Mouse (Mus musculus) erythroblast, embryonic 14.5 days (primary cell): ENCODE measurements around the gene Smyd2. TPM values are rescaled to one million over a fixed set of nuclear protein-coding genes. Genes with fewer than 3 reads are reported as not detected.

Source experiments
- H3K27me3 ChIP-seq: 2 replicates; pipeline ENCODE4 v1.6.1; 2012; ENCODE audit warnings: inconsistent platforms; ENCODE audit not compliant: control insufficient read depth
- H3K36me3 ChIP-seq: 2 replicates; pipeline ENCODE4 v1.6.1; 2012; ENCODE audit warnings: mild to moderate bottlenecking, inconsistent platforms; ENCODE audit not compliant: control insufficient read depth
- H3K4me1 ChIP-seq: 2 replicates; pipeline ENCODE4 v1.6.1; 2012; ENCODE audit warnings: inconsistent platforms; ENCODE audit not compliant: control insufficient read depth
- H3K4me3 ChIP-seq: replicated peaks from 2 replicates; pipeline ENCODE3; 2012; ENCODE audit warnings: moderate library complexity, mild to moderate bottlenecking, inconsistent platforms
- H3K9me3 ChIP-seq: 2 replicates; pipeline ENCODE4 v1.6.1; 2012; ENCODE audit warnings: low read length, inconsistent platforms, mixed read lengths; ENCODE audit not compliant: control insufficient read depth
- GATA1 ChIP-seq: IDR thresholded peaks from 2 replicates; pipeline ENCODE4 v1.6.1; 2012; ENCODE audit warnings: low read length, inconsistent platforms, mixed read lengths
- TAL1 ChIP-seq: IDR thresholded peaks from 3 replicates; pipeline ENCODE4 v1.6.1; 2012; ENCODE audit warnings: low read length, inconsistent platforms, mixed read lengths
- polyA plus RNA-seq: library from polyadenylated mRNA; stranded (reverse); fragments of >175 nt; gene quantifications from 2 replicates; pipeline ENCODE4 v1.2.3, GENCODE M21; 2012

Smyd2 gene
- polyA plus RNA-seq, 1 experiment, result 0.27 TPM

DNA sequence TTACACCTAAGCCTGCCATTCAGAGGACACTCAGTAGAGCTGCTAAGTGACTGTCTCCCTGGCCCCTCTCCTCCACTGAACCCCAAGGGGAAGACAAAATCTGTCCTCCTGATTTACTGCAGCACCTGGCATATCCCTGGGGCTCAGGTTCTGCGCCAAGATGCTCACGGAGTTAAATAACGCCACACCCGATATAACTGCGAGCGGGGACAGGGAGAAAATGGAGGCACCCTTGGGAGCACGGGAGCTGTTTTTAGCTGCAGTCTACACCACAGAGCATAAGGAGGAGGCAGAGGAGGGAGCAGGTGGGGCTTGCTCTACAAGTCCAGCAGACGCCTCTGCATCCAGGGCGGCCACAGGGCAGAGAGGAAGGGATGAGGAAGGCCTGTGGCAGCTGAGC is 19.8 kb downstream of the Smyd2 start:
- no peaks in the 10 kb centered on the region for H3K27me3 ChIP-seq
- H3K4me3 ChIP-seq, result no peak overlapping the region
- peaks cover 18% of the 10 kb centered on the region for H3K36me3 ChIP-seq
- H3K9me3 ChIP-seq, result no peaks in the 10 kb centered on the region; the same call in 1 of the 2 replicates
- H3K4me1 ChIP-seq, result no peaks in the 10 kb centered on the region
- TF ChIP-seq GATA1 (no peak), TAL1 (no peak)

GRCm38 (mm10) chr1:189899526-189899925 is 22.6 kb downstream of the Smyd2 start:
- no peak for TF ChIP-seq TAL1
- no peak for TF ChIP-seq GATA1
- no peaks in the 10 kb centered on the region for H3K9me3 ChIP-seq
- H3K4me1 ChIP-seq, result no peaks in the 10 kb centered on the region
- peaks cover 38% of the 10 kb centered on the region for H3K36me3 ChIP-seq
- H3K27me3 ChIP-seq, result no peaks in the 10 kb centered on the region
- H3K4me3 ChIP-seq, result no peak overlapping the region

GRCm38 (mm10) chr1:189898708-189899107 is 23.5 kb downstream of the Smyd2 start:
- H3K9me3 ChIP-seq, result no peaks in the 10 kb centered on the region
- peaks cover 44% of the 10 kb centered on the region for H3K36me3 ChIP-seq
- no peak overlapping the region for H3K4me3 ChIP-seq
- no peaks in the 10 kb centered on the region for H3K4me1 ChIP-seq
- TF ChIP-seq TAL1 (no peak), GATA1 (no peak)
- H3K27me3 ChIP-seq, result no peaks in the 10 kb centered on the region

DNA sequence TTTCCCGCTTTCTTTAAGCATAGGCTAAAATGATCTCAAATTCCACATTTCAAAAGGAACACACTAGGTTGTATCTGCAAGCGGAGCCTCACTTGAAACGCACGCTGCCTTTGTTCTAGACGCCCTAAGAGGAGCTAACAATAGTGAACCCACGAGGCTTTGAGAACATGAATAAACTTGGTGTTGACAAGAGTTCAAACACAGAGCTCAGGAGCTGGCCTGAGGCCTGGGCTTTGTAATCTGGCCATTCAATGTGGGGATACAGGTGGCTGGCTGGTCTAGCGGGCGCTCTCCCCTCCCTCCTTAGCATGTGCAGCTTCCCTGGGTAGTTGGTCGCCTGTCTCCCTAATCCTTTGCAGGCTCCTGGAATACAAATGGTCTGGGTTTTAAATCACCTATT is 24.3 kb downstream of the Smyd2 start:
- Histone ChIP-seq H3K4me3 (no peak overlapping the region), H3K27me3 (no peaks in the 10 kb centered on the region), H3K9me3 (no peaks in the 10 kb centered on the region), H3K4me1 (no peaks in the 10 kb centered on the region), H3K36me3 (peaks cover 52% of the 10 kb centered on the region)
- TF ChIP-seq TAL1 (no peak), GATA1 (no peak)

- H3K9me3 ChIP-seq, result no peaks in the 10 kb centered on the region
- H3K27me3 ChIP-seq, result no peaks in the 10 kb centered on the region
- peaks cover 48% of the 10 kb centered on the region for H3K36me3 ChIP-seq
- no peak overlapping the region for H3K4me3 ChIP-seq
- TF ChIP-seq GATA1 (no peak), TAL1 (no peak)
- H3K4me1 ChIP-seq, result no peaks in the 10 kb centered on the region
Measured at GRCm38 (mm10) chr1:189894191-189894590, 28.0 kb downstream of the Smyd2 start.

DNA sequence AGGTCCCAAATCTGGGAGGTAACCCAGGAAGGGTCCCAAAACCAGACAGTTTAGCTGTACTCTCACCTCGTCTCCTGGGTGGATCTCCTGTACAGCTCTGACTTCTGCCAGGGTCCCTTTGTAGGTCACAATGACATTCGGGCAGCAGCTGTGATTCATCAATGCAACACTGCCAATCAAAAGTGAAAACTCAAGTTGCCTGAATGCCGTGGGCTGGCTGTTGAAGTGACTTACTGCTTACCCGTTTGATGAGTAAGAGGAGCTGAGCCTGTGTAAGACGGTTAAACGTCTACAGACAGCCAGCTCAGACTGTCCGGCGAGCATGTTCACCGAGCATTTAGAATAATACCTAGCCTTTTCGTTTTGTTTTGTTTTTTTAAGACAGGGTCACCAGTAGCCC is 33.4 kb downstream of the Smyd2 start:
- peaks cover 24% of the 10 kb centered on the region for H3K4me1 ChIP-seq
- no peaks in the 10 kb centered on the region for H3K9me3 ChIP-seq
- H3K4me3 ChIP-seq, result no peak overlapping the region
- H3K27me3 ChIP-seq, result no peaks in the 10 kb centered on the region
- H3K36me3 ChIP-seq, result peaks cover 19% of the 10 kb centered on the region
- TF ChIP-seq GATA1, result no peak
- no peak for TF ChIP-seq TAL1

DNA sequence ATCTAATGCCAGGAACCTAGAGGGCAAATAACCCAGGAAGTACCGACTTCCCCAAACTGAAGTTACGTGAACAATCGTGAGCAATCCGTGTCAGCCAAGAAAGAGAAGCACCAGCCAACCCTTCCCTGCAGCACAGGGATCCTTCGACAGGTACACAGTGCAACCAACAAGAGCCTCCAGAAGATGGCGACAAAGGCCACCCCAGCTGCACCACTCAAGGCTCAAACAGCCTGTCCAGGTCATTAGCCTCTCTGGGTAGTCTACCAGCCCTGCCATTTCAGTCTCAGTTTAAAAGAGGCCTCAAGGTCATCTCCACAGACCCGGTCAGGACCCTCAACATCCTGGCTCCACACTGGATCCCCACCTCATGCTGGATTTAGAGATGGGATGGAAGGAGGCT is 34.6 kb downstream of the Smyd2 start:
- H3K36me3 ChIP-seq, result peaks cover 7% of the 10 kb centered on the region
- peaks cover 26% of the 10 kb centered on the region for H3K4me1 ChIP-seq
- no peak for TF ChIP-seq GATA1
- no peak for TF ChIP-seq TAL1

GRCm38 (mm10) chr1:189885975-189886374 is 36.2 kb downstream of the Smyd2 start:
- no peaks in the 10 kb centered on the region for H3K27me3 ChIP-seq
- TF ChIP-seq GATA1 (no peak), TAL1 (no peak)
- H3K9me3 ChIP-seq, result no peaks in the 10 kb centered on the region
- H3K4me3 ChIP-seq, result no peak overlapping the region
- H3K36me3 ChIP-seq, result peaks cover 13% of the 10 kb centered on the region
- peaks cover 26% of the 10 kb centered on the region for H3K4me1 ChIP-seq

More for the DNA sequence above, 34.6 kb downstream of the Smyd2 start:
- no peaks in the 10 kb centered on the region for H3K27me3 ChIP-seq
- H3K4me3 ChIP-seq, result no peak overlapping the region
- H3K9me3 ChIP-seq, result no peaks in the 10 kb centered on the region

- H3K27me3 ChIP-seq, result no peaks in the 10 kb centered on the region
- no peak overlapping the region for H3K4me3 ChIP-seq
- no peaks in the 10 kb centered on the region for H3K9me3 ChIP-seq
- H3K36me3 ChIP-seq, result peaks cover 13% of the 10 kb centered on the region
- peaks cover 26% of the 10 kb centered on the region for H3K4me1 ChIP-seq
- TF ChIP-seq TAL1 (no peak), GATA1 (no peak)
Measured at GRCm38 (mm10) chr1:189884951-189885350, 37.2 kb downstream of the Smyd2 start.

GRCm38 (mm10) chr1:189883531-189884170 is 38.5 kb downstream of the Smyd2 start:
- H3K4me3 ChIP-seq, result no peak overlapping the region
- no peaks in the 10 kb centered on the region for H3K9me3 ChIP-seq
- H3K4me1 ChIP-seq, result peaks cover 26% of the 10 kb centered on the region
- no peaks in the 10 kb centered on the region for H3K27me3 ChIP-seq
- TF ChIP-seq GATA1 (no peak), TAL1 (no peak)
- H3K36me3 ChIP-seq, result peaks cover 15% of the 10 kb centered on the region
